Mouse (Mus musculus): ENCODE data around the gene Krt39. TPM values are rescaled to one million over a fixed set of nuclear protein-coding genes. Genes with fewer than 3 reads are reported as not detected.

The Krt39 gene
- polyA plus RNA-seq, 1 experiment from 2014 or later, result not detected

Other genes with a start within 250 kb of the Krt39 start
- not detected in 2 replicates for gene Krt24, start 236.1 kb downstream of the Krt39 start, polyA plus RNA-seq (2014; fragmentation: Nextera tagmentation; extraction: Ambion mirVana)
- gene Krt25, start 198.4 kb downstream of the Krt39 start, polyA plus RNA-seq (2014; fragmentation: Nextera tagmentation; extraction: Ambion mirVana), result 0.75 and 0.81 TPM in 2 replicates
- gene Krt26, start 183.4 kb downstream of the Krt39 start, polyA plus RNA-seq (2014; fragmentation: Nextera tagmentation; extraction: Ambion mirVana), result 0.26 TPM in 1 of 2 replicates, not detected in the other
- 0.13 TPM in 1 of 2 replicates, not detected in the other for gene Krt27, start 170.2 kb downstream of the Krt39 start, polyA plus RNA-seq (2014; fragmentation: Nextera tagmentation; extraction: Ambion mirVana)
- gene Krt28, start 146.4 kb downstream of the Krt39 start, polyA plus RNA-seq (2014; fragmentation: Nextera tagmentation; extraction: Ambion mirVana), result 0.38 and 0.59 TPM in 2 replicates
- 31.7 and 39.9 TPM in 2 replicates for gene Krt10, start 132.0 kb downstream of the Krt39 start, polyA plus RNA-seq (2014; fragmentation: Nextera tagmentation; extraction: Ambion mirVana)
- not detected in 2 replicates for gene Krt12, start 99.1 kb downstream of the Krt39 start, polyA plus RNA-seq (2014; fragmentation: Nextera tagmentation; extraction: Ambion mirVana)
- gene Krt20, start 83.2 kb downstream of the Krt39 start, polyA plus RNA-seq (2014; fragmentation: Nextera tagmentation; extraction: Ambion mirVana), result 0.14 TPM in 1 of 2 replicates, not detected in the other
- 0.32 TPM in 1 of 2 replicates, not detected in the other for gene Krt23, start 28.2 kb downstream of the Krt39 start, polyA plus RNA-seq (2014; fragmentation: Nextera tagmentation; extraction: Ambion mirVana)
- gene Krt40, start 21.8 kb upstream of the Krt39 start, polyA plus RNA-seq (2014; fragmentation: Nextera tagmentation; extraction: Ambion mirVana), result not detected in 2 replicates
- not detected in 2 replicates for gene Krtap3-3, start 29.5 kb upstream of the Krt39 start, polyA plus RNA-seq (2014; fragmentation: Nextera tagmentation; extraction: Ambion mirVana)
- gene Krtap3-2, start 35.5 kb upstream of the Krt39 start, polyA plus RNA-seq (2014; fragmentation: Nextera tagmentation; extraction: Ambion mirVana), result not detected in 2 replicates
- gene Gm11939, start 38.1 kb upstream of the Krt39 start, polyA plus RNA-seq (2014; fragmentation: Nextera tagmentation; extraction: Ambion mirVana), result not detected in 2 replicates
- gene Krtap3-1, start 45.3 kb upstream of the Krt39 start, polyA plus RNA-seq (2014; fragmentation: Nextera tagmentation; extraction: Ambion mirVana), result not detected in 2 replicates
- gene Krtap1-5, start 59.7 kb upstream of the Krt39 start, polyA plus RNA-seq (2014; fragmentation: Nextera tagmentation; extraction: Ambion mirVana), result not detected in 2 replicates
- gene Krtap1-4, start 62.3 kb upstream of the Krt39 start, polyA plus RNA-seq (2014; fragmentation: Nextera tagmentation; extraction: Ambion mirVana), result not detected in 2 replicates
- not detected in 2 replicates for gene Krtap1-3, start 70.0 kb upstream of the Krt39 start, polyA plus RNA-seq (2014; fragmentation: Nextera tagmentation; extraction: Ambion mirVana)
- not detected in 2 replicates for gene Krtap9-3, start 76.8 kb upstream of the Krt39 start, polyA plus RNA-seq (2014; fragmentation: Nextera tagmentation; extraction: Ambion mirVana)
- not detected in 2 replicates for gene Gm11938, start 82.0 kb upstream of the Krt39 start, polyA plus RNA-seq (2014; fragmentation: Nextera tagmentation; extraction: Ambion mirVana)
- gene Gm11937, start 88.9 kb upstream of the Krt39 start, polyA plus RNA-seq (2014; fragmentation: Nextera tagmentation; extraction: Ambion mirVana), result not detected in 2 replicates
- gene Krtap2-4, start 93.5 kb upstream of the Krt39 start, polyA plus RNA-seq (2014; fragmentation: Nextera tagmentation; extraction: Ambion mirVana), result not detected in 2 replicates
- gene Gm11562, start 99.1 kb upstream of the Krt39 start, polyA plus RNA-seq (2014; fragmentation: Nextera tagmentation; extraction: Ambion mirVana), result not detected in 2 replicates
- not detected in 2 replicates for gene Krtap4-1, start 106.9 kb upstream of the Krt39 start, polyA plus RNA-seq (2014; fragmentation: Nextera tagmentation; extraction: Ambion mirVana)
- gene Krtap4-2, start 113.7 kb upstream of the Krt39 start, polyA plus RNA-seq (2014; fragmentation: Nextera tagmentation; extraction: Ambion mirVana), result not detected in 2 replicates
- gene Krtap4-7, start 122.8 kb upstream of the Krt39 start, polyA plus RNA-seq (2014; fragmentation: Nextera tagmentation; extraction: Ambion mirVana), result not detected in 2 replicates
- gene Gm11555, start 128.9 kb upstream of the Krt39 start, polyA plus RNA-seq (2014; fragmentation: Nextera tagmentation; extraction: Ambion mirVana), result not detected in 2 replicates
- not detected in 2 replicates for gene Gm11563, start 137.6 kb upstream of the Krt39 start, polyA plus RNA-seq (2014; fragmentation: Nextera tagmentation; extraction: Ambion mirVana)
- not detected in 2 replicates for gene Krtap4-6, start 144.6 kb upstream of the Krt39 start, polyA plus RNA-seq (2014; fragmentation: Nextera tagmentation; extraction: Ambion mirVana)
- gene Gm14190, start 169.4 kb upstream of the Krt39 start, polyA plus RNA-seq (2014; fragmentation: Nextera tagmentation; extraction: Ambion mirVana), result not detected in 2 replicates
- gene Gm14180, start 213.0 kb upstream of the Krt39 start, polyA plus RNA-seq (2014; fragmentation: Nextera tagmentation; extraction: Ambion mirVana), result not detected in 2 replicates

Measured in hindbrain, embryonic 14.5 days (tissue).